Mouse (Mus musculus): ENCODE data around the gene Prr22. TPM values are rescaled to one million over a fixed set of nuclear protein-coding genes. Genes with fewer than 3 reads are reported as not detected.

Gene Prr22
- polyA plus RNA-seq, 1 experiment, result 3.7 TPM

DNA sequence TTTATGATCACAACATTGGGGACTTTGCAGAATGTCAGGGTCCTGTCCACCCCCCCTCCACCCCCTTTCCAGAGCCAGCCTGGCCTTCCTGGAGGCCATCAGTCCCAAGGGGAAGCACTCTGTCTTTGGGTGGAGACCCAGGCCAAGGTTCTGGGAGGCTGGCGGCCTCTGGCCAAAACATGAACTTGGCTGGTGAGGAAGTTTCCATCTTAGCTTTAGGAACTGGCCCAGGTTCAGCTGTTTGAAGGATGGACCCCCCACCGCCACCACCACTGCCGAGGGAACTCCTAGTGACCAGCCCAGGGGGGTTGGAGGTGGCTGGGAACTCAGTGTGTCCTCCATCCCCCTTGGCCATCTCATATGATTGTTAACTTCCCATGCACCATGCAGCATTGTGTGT lies 9.0 kb upstream of the Prr22 start:
- Histone ChIP-seq H3K4me3 (ENCODE audit: low read depth, low read length) (no peak overlapping the region), H3K36me3 (ENCODE audit: control insufficient read depth, insufficient read depth, low read length) (no peaks in the 10 kb centered on the region), H3K27ac (ENCODE audit: insufficient read depth, low read depth, low read length) (no peak overlapping the region), H3K4me1 (ENCODE audit: control insufficient read depth, insufficient read depth, insufficient read length, low read length) (peaks cover 25% of the 10 kb centered on the region), H3K27me3 (ENCODE audit: control insufficient read depth, insufficient read depth, low read length) (no peaks in the 10 kb centered on the region)
- no peak for TF ChIP-seq POLR2A (IDR thresholded peaks at IDR 0.05; ENCODE audit: low read depth, low read length)
- TF ChIP-seq CTCF (IDR thresholded peaks at IDR 0.05; ENCODE audit: extremely low read depth, insufficient read length, insufficient replicate concordance, low read depth, low read length), result no peak
- 62% methylated on average over 3 of the region's 3 CpGs for WGBS

DNA sequence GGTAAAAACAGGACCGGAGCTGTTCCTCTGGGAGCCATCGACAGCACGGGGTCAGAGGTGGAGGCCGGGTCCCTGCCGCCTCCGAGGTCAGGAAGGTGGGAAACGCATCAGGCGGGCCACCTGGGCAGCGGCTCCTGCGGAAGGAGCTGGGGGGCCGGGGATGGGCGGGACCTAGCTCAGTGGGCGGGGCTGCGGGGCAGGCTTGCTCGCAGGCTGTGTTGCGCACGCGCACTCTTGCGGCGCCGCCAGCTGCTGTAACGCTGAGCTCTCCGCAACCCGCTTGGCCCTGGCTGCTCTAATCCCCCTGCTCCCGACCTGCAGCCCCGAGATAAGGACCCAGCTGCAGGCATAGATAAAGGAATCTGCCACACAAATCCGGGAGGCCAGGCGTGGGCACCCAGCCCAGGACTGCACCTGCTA lies 8.0 kb upstream of the Prr22 start:
- Histone ChIP-seq H3K36me3 (ENCODE audit: control insufficient read depth, insufficient read depth, low read length) (peaks cover 3% of the 10 kb centered on the region; the same call in 1 of the 2 replicates), H3K27ac (ENCODE audit: insufficient read depth, low read depth, low read length) (peak overlapping the region; percentile 65), H3K27me3 (ENCODE audit: control insufficient read depth, insufficient read depth, low read length) (no peaks in the 10 kb centered on the region), H3K4me3 (ENCODE audit: low read depth, low read length) (peak overlapping the region; percentile 83), H3K4me1 (ENCODE audit: control insufficient read depth, insufficient read depth, insufficient read length, low read length) (peaks cover 22% of the 10 kb centered on the region)
- 0% methylated on average over 28 of the region's 28 CpGs for WGBS
- TF ChIP-seq CTCF (IDR thresholded peaks at IDR 0.05; ENCODE audit: extremely low read depth, insufficient read length, insufficient replicate concordance, low read depth, low read length) (no peak), POLR2A (IDR thresholded peaks at IDR 0.05; ENCODE audit: low read depth, low read length) (no peak; the same call in 1 of the 2 replicates)

DNA sequence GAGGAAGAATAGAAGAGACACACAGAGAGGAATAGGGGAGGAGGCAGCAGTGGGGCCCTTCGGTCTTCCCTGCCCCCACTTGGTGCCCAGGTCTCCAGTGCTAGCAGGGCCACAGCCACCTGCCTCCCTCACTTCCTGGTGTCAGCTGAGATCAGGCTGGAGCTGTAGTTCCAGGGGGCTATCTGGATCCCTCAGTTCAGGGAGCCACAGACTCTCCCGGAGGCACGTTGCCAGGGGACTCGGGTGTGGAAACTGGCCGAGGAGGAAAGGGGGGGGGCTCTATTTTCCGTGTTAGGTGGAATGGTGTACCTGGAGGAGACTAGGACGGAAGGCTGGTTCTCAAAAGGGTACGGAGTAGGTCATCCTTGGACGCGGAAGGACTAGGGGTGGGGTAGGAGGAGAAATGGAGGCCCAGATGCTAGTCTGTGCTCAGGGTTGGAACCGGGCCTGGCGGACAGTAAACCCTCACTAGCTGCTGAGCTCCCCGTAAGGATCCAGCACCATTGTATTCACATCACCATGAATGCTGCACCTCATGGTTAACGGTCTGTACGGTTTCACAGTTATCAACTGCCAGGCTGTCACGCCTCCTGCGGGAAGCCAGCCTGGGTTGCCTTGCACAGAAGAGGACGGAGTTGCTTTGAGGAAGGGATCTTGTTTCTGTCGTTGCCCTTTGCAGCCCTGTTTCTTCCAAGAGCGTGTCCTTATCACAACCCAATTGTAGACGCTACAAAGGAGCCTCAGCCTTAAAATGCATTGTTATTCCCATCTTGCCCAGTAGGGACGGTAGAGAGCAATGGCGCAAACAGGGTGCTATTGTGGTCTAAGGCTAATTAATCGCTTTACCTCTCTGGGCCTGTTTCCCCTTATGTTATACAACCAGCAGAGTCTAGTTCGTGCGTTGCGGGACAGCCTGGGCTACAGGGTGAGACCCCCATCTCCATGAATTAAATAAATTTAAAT lies 7.0 kb upstream of the Prr22 start:
- H3K27me3 ChIP-seq (ENCODE audit: control insufficient read depth, insufficient read depth, low read length), result no peaks in the 10 kb centered on the region
- H3K4me1 ChIP-seq (ENCODE audit: control insufficient read depth, insufficient read depth, insufficient read length, low read length), result peaks cover 18% of the 10 kb centered on the region
- peak overlapping the region; percentile 54 for H3K27ac ChIP-seq (ENCODE audit: insufficient read depth, low read depth, low read length)
- H3K4me3 ChIP-seq (ENCODE audit: low read depth, low read length), result peak overlapping the region; percentile 15
- 16% methylated on average over 27 of the region's 27 CpGs for WGBS
- peaks cover 10% of the 10 kb centered on the region for H3K36me3 ChIP-seq (ENCODE audit: control insufficient read depth, insufficient read depth, low read length)
- TF ChIP-seq POLR2A (IDR thresholded peaks at IDR 0.05; ENCODE audit: low read depth, low read length) (no peak), CTCF (IDR thresholded peaks at IDR 0.05; ENCODE audit: extremely low read depth, insufficient read length, insufficient replicate concordance, low read depth, low read length) (peak; percentile 73; the same call in 1 of the 2 replicates)

- Histone ChIP-seq H3K36me3 (ENCODE audit: control insufficient read depth, insufficient read depth, low read length) (peaks cover 18% of the 10 kb centered on the region), H3K4me3 (ENCODE audit: low read depth, low read length) (peak overlapping the region; percentile 91; the same call in 1 of the 2 replicates), H3K27me3 (ENCODE audit: control insufficient read depth, insufficient read depth, low read length) (no peaks in the 10 kb centered on the region), H3K27ac (ENCODE audit: insufficient read depth, low read depth, low read length) (no peak overlapping the region), H3K4me1 (ENCODE audit: control insufficient read depth, insufficient read depth, insufficient read length, low read length) (peaks cover 18% of the 10 kb centered on the region)
- no peak for TF ChIP-seq CTCF (IDR thresholded peaks at IDR 0.05; ENCODE audit: extremely low read depth, insufficient read length, insufficient replicate concordance, low read depth, low read length)
- no peak for TF ChIP-seq POLR2A (IDR thresholded peaks at IDR 0.05; ENCODE audit: low read depth, low read length)
- 63% methylated on average over 8 of the region's 8 CpGs for WGBS
Measured at GRCm38 (mm10) chr17:56763741-56764250, 6.3 kb upstream of the Prr22 start.

DNA sequence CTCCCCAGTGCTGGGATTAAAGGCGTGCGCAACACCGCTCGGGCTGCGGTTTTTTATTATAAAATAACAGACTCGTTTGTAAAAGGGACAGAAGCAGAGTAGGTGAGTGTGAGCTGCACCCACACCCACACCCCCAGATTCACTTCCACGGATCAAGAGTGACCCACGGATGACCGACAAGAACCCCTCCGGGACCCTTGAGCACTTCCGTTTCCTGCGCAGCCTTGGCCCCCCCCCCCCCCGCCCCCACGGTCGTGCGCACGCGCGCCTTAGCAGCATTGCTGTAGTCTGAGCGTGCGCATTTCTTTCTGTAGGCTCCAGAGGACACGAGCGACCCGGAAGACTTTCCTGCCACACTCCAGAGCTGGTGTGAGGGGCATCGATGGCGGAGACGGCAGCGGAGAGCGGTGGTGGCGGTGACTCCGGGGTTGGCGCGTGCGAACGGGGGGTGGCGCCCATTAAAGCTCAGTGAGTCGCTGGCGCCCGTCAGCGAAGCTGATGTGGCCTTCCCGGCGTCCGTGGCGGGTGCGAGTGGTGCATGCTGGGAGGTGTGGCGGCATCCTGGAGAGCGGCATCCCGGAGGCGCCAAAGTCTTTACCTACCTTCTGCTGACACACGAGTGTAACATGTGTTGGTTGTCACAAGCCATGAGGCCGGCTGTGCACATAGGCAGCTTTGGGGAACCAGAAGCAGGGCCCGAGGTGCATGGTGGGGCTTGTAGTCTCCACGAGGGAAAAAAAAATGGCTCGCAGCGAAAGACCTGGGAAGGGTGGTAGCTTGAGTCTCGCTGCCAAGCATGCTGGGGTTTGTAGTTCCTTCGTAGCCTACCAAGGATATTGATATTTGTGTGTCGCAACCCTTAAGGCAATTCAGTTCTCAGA lies 5.3 kb upstream of the Prr22 start, which contains the start of gene Dus3l:
Gene Dus3l (plus strand): TSS at position 284 of the 881 bp plus-strand sequence.
- H3K27me3 ChIP-seq (ENCODE audit: control insufficient read depth, insufficient read depth, low read length), result no peaks in the 10 kb centered on the region
- peaks cover 18% of the 10 kb centered on the region for H3K4me1 ChIP-seq (ENCODE audit: control insufficient read depth, insufficient read depth, insufficient read length, low read length)
- peak within 1 kb of the TSS; percentile 91 for H3K4me3 ChIP-seq (ENCODE audit: low read depth, low read length)
- under 1% methylated on average over 58 of the region's 58 CpGs for WGBS
- peak within 1 kb of the TSS; percentile 98 for H3K27ac ChIP-seq (ENCODE audit: insufficient read depth, low read depth, low read length)
- H3K36me3 ChIP-seq (ENCODE audit: control insufficient read depth, insufficient read depth, low read length), result peaks cover 26% of the 10 kb centered on the region
- no peak; the same call in 1 of the 2 replicates for TF ChIP-seq POLR2A (IDR thresholded peaks at IDR 0.05; ENCODE audit: low read depth, low read length)
- TF ChIP-seq CTCF (IDR thresholded peaks at IDR 0.05; ENCODE audit: extremely low read depth, insufficient read length, insufficient replicate concordance, low read depth, low read length), result no peak; the same call in 1 of the 2 replicates

GRCm38 (mm10) chr17:56765431-56765830 lies 4.6 kb upstream of the Prr22 start:
- Histone ChIP-seq H3K27ac (ENCODE audit: insufficient read depth, low read depth, low read length) (peak overlapping the region; percentile 22; the same call in 1 of the 2 replicates), H3K36me3 (ENCODE audit: control insufficient read depth, insufficient read depth, low read length) (peaks cover 30% of the 10 kb centered on the region), H3K4me3 (ENCODE audit: low read depth, low read length) (peak overlapping the region; percentile 91), H3K4me1 (ENCODE audit: control insufficient read depth, insufficient read depth, insufficient read length, low read length) (peaks cover 18% of the 10 kb centered on the region), H3K27me3 (ENCODE audit: control insufficient read depth, insufficient read depth, low read length) (no peaks in the 10 kb centered on the region)
- WGBS, result 20% methylated on average over 12 of the region's 12 CpGs
- TF ChIP-seq POLR2A (IDR thresholded peaks at IDR 0.05; ENCODE audit: low read depth, low read length) (no peak), CTCF (IDR thresholded peaks at IDR 0.05; ENCODE audit: extremely low read depth, insufficient read length, insufficient replicate concordance, low read depth, low read length) (no peak)

Measured in small intestine, adult 2 months (tissue).